Mouse (Mus musculus) testis, adult 2 months (tissue): Measurements from ENCODE around the gene Fnbp1.

Experiments
- CTCF ChIP-seq: fragments of 200-500 bp; IDR thresholded peaks from 2 replicates; pipeline ENCODE4 v1.5.1; 2012; ENCODE audit warnings: low read depth, mild to moderate bottlenecking, inconsistent platforms, low read length, moderate library complexity; ENCODE audit not compliant: control insufficient read depth, insufficient read depth, insufficient replicate concordance
- POLR2A ChIP-seq: fragments of 200-500 bp; IDR thresholded peaks from 2 replicates; pipeline ENCODE4 v1.6.1; 2012; ENCODE audit warnings: low read depth, mild to moderate bottlenecking, inconsistent platforms, low read length, moderate library complexity; ENCODE audit not compliant: control insufficient read depth

- TF ChIP-seq CTCF (no peak), POLR2A (no peak)
Observed at GRCm38 (mm10) chr2:31040487-31040886, 101.3 kb downstream of the Fnbp1 start.
